Mouse (Mus musculus) thymus, adult 18-20 months (tissue): ENCODE results near the gene Atp6v0b.

Experiments used
- DNase-seq, 2 experiments: peaks; one replicate each; pipeline ENCODE4 v3.0.0; 2022; ENCODE audit warnings: mixed read lengths in 2 of 2

Gene Atp6v0b

DNA sequence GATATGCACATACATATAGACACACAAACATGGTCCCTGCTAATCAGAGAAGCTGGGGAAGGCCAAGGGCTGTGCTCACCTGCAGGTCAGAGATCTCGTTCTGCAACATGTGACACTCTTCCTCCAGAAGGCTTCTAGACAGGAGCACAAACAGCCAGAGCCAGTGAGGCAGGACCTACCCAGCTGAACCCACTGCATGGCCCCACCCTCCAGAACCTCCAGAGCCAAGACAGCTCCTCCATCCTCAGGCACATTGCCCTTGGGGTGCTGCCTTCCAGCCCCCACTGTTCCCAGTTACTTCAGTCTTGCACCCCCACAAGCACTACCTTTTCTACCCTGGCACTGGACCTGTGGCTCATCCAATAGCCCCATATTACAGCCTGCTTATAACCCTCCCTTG lies 16.7 kb downstream of the Atp6v0b start:
- DNase-seq = no peak

DNA sequence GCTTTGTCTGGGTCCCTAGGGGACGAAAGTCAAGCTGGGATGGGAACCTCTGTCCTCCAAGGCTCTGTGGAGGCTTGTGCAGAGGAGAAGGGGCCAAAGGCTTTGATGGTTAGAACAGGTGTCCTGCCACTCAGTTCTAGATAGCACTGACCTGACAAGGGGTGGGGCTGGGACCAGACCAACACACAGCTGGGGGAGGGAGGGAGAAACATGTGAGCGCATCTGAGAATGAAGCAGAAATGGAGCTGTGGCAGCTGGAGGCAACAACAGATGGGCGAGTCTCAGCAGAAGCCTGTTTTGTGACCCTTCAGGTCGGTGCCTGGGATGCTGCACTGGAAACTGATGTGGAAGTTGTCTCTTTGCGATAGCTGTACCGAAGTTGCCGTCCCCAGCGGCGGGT lies 17.8 kb downstream of the Atp6v0b start:
- no peak for DNase-seq

DNA sequence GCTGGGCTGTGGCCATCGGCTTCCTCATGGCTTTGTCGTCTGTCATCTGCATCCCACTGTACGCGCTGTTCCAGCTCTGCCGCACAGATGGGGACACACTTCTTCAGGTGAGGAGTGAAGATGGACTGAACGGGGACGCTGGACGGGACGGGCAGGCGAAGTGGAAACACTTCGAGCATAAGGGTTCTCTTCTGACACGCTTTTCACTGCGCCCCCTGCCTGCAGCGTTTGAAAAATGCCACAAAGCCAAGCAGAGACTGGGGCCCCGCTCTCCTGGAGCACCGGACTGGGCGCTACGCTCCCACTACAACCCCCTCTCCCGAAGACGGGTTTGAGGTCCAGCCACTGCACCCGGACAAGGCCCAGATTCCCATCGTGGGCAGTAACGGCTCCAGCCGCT lies 19.3 kb downstream of the Atp6v0b start:
- no peak for DNase-seq

DNA sequence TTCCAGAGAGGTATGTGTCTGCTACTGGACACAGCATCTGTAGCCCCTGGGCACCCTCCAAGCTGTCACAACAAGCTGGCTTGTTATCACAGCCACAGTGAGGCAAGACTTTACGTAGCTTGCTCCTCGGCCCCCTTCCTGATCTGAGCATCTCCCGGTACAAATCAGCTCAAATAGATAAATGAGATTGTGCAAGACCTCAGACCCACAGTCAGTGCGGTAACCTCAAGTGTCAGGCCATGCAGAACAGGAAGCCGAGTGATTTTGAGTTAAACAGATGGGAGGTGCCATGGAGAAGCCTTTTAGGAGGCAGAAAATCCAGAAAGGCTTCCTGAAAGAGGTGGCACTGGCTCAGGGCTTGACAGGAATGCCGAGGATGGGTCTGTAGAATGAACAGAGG lies 20.1 kb downstream of the Atp6v0b start:
- DNase-seq = no peak

DNA sequence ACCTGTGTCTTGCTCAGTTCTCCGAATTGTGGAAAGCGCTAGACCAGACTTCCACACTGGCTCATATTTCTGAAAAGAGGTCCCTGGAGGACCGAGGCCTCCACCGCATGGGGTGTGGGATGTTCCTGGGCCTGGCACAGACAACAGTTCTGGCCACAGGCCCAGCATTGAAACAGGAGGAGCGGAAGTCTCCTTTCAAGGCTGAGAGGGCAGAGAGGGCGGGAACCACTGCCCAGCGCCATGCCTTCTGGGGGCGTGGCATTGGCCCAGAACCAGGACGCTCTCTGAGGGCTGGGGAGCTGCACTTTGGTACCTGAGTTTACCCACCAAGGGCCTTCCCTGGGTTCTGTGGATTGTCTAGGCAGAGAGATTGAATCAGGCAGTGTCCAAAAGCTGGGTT lies 21.1 kb downstream of the Atp6v0b start:
- DNase-seq = no peak

DNA sequence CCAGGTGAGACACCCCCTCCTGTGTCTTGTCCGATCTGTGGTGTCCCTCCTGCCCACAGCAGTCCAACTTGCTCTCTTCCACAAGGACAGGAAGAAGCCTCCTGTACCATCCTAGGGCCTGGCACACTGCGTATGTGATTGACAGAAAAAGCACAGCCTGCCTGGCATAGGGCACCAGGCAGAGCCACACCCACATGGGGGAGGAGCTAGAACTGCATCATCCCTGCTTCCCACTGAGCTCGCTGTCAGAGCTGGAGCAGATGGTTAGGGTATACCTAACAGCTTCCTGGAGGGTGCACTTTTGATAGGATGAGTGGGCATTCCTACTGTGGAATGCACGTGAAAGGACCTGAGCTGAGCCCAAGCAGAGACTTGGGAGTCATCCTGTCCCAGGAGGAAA lies 24.3 kb downstream of the Atp6v0b start:
- DNase-seq = no peak

DNA sequence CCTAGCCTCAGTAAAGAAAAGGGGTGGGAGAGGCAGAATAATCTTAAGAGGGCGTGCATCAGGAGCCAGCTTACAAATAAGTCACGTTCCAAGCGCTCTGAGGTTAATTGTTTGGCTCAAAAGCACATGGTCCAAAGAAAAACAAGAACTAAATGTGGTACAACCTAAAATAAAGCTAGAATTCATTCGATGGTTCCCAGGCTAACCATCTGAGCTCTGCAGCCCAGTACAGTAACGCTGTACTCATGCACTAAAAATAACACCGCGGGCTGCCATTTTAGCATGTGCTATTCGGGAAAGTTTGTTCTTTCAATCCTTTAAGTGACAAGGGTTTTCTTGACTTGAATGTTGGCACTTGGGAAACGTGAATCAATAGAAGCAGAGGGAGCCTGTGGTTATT lies 26.6 kb downstream of the Atp6v0b start:
- no peak for DNase-seq

DNA sequence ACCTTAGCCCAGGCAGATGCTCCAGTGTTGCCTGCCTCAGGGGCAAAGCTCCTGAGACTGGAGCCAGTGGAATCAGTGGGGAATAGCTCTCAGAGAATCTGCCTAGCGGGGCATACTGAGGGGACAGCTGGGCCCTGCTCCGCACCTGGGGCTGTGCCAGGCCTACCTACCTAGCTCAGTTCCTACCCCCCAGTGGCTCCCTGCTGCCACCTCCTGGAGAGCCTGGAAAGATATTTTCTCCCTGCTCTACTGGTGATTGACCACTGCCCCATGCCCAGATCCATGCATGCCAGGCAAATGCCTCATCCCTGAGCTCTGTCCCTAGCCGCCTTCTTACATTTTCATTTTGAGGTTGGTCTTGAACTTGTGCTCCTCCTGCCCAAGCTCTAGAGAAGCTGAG lies 28.3 kb downstream of the Atp6v0b start:
- DNase-seq = no peak

DNA sequence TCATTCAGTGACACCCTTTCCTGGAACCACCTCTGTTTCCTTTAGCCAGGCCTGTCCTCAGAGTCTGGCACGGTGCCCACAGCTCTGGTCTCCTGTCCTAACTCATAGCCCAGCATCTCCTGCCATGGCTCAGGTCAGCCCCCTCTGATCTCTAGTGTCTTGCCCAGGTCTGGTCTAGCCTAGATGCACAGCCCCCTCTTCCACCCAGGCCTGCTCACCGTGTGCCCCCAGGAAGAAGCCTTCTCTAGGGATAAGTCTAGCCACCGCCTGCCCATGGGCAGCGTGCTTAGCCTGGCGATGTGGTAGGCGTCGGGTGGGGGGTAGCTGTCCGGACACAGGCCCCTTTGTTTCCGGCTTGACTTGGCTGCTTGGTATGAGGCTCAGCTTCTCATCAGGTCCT lies 32.0 kb downstream of the Atp6v0b start:
- DNase-seq = no peak

DNA sequence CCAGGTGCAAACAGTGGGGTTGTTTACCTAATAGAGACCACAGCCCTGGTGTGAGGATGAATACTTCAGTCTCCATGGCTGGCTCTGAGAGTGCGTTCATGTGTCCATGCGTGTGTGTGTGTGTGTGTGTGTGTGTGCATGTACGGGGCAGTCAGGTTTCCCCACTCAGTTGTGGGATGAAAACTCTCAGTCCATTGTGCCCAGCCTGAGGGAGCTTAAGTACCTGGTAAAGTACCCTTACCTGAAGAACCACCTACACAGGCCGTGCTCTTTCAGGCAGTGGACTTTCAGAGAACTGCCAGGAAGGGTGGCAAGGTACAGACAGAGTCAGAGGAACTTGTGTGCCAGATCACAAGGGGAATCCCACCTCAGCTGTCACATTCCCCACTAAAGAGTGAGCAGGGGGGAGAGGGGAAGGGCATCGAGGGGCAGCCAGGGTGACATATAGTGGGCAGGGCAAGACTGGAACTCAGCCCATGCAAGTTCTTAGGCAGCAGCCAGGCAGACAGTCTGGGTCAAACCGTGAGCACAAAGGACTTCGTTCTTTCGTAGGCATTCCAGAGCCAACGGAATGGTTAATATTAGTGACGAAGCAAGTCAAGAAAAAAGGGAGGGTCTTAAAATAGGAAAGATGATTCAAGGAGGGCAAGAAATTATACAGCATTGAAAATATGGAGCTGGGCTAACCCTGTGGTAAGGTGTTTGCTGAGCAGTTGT lies 34.8 kb downstream of the Atp6v0b start:
- DNase-seq = no peak

DNA sequence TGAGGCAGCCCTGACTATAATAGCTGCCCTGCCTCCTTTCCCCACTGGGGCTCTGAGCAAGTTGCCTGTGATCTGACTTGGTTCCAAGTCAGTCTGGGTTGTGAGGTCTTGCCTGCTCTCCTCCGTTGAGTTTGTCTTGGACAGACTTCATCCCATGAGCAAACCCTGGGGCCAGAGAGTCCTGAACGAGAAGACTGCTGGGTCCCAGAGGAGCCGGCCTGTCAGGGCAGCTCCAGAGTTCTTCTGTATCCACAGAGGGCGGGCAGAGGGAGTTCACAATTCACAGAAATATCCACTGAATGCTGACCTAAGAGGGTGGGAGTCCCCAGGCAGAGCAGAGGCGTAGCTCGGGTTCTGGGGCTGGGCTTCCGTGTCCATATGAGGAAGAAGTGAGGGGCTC lies 36.3 kb downstream of the Atp6v0b start:
- DNase-seq = no peak

DNA sequence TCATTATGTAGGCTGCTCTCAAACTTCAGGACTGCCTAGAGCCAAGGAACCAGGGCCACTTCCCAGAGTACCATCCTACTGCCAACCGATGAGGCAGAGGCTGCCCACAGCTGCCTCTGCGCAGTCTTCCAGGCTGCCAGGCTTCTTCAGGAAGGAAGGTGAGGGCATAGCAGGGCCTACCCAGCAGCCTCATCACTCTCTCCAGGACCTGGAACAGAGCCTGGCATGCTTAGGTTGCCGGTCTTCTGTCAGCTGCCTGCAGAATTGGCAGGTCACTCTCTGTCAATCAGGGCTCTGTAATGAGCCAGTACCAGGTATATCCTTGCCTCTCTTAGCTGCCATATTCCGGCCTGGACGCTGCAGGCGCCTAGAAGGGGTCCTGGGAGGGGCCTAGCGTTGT lies 37.0 kb downstream of the Atp6v0b start:
- DNase-seq = no peak

DNA sequence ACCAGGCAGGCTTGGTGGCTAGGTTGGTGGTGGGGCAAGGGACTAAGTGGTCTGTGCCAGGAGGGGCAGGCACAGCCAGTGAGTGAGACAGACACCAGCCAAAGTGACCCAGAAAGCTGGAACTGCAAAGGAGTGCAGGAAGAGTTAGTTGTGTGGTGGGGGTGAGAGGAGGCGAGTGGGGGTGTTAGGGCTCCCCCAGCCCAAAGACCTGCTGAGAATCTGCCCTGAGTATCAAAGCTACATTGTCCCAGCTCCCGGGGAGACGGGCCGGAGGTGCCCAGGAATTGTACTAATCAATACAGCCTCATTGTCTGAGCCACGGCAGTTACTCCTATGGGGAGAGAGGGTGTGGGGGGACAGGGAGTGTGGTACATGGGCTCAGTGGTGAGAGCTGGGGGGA lies 37.6 kb downstream of the Atp6v0b start:
- no peak for DNase-seq

DNA sequence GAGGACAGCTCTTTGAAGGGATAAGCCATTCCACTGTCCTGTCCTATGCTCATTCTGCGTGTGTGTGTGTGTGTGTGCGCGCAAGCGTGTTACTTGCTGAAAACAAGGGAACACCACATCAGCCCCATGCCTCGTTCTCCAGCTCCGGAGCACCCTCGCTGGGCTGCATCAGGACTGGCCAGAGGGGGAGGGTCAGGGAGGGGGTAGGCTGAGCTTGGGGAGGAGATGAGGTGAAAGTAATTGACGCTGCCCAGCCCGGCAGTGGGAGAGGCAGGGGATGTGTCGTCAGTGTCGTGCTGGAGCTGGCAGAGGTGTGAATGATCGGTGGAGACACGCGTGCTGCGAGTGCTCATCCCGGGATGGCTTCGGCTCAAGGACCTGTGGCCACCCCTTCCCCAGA lies 38.1 kb downstream of the Atp6v0b start:
- DNase-seq = no peak

DNA sequence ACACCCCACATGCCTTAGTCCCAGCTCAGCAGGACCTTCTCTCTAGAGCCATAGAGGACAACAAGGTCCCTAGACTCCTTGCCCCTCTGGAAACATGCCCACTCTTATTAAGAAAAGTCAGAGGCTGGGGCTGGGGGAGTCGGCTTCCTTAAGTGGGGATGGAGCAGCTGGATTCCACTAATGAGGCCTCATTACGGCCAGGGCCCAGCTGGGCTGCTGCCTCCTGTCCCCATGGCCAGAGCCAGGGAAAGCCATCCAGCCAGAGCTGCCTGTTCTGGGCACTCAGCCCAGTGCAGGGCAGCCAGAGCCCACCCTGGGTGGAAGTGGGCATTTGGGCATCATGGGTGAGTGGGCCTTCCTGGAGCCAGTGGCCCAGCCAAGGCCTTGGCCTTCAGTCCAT lies 40.1 kb downstream of the Atp6v0b start:
- no peak for DNase-seq

DNA sequence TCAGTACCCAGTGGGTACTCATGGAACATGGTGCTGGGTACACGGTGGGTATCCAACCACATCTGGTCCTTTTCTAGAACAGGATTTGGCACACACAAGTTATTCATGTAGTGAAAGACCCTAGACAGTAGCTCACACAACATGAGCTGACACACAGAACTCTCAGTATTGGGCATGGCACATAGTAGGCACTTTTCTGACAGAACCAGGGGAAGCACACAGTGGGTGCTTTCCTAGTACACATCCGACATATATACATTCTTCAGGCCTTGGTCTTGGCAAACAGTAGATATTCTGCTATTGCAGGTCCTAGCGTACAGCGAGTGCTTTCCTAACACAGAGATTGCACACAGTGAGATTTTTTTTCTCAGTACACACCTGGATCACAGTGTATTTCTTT lies 40.9 kb downstream of the Atp6v0b start:
- no peak for DNase-seq

DNA sequence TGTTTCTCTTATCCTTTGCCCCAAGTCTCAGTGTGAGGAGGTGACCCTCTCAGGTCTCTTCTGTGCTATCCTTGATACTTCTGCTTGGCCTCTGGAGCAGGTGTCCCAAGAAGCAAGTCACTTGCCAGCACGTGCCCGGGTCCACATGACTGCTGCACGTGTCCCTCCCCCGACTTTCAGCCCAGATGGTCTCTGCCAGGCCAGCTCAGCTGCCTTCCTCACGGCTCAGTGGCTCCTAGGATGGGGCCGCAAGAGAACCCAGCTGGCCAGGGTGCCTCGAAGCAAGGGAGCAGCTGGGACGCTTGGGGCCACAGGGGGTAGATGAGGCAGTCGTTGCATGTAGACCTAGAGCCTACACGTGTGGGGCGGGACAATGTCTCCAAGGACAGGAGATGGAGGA lies 41.8 kb downstream of the Atp6v0b start:
- no peak for DNase-seq

DNA sequence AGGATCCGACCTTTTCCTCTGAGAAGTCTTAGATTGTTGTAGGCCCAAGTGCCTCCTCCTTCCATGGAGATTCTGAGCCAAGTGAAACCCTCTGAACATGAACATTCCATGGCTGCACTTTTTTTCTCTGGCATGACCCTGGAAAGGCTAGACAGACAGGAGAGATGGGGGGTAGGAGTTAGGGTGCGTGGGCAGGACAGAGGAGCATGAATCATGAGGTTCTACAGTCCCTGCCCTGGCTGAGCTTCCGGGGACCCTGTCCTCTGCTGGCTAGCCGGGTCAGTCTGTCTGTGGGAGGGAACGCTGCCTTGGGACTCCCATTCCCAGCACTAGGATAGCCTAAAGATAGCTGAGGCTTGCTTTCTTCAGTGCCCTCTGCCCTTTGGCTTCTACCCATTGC lies 42.7 kb downstream of the Atp6v0b start:
- DNase-seq = no peak

DNA sequence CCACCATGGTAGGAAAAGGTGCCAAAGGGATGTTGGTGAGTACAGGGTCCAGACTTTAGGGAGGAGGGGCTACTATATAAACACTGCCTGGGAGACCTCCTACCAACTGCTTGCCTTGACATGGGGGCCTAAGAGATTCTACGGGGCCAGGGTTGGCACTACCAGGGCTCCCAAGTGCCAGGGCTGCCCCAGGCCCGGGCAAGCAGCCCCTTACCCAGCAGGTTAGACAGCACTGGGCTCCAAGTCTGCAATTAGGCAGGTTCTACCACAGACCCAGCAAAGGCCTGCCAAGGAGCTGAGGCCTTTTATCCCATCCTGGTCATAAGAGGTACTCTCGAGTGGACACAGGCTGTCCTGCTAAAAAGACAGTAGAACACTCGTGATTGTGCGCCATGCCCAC lies 44.0 kb downstream of the Atp6v0b start:
- no peak for DNase-seq

DNA sequence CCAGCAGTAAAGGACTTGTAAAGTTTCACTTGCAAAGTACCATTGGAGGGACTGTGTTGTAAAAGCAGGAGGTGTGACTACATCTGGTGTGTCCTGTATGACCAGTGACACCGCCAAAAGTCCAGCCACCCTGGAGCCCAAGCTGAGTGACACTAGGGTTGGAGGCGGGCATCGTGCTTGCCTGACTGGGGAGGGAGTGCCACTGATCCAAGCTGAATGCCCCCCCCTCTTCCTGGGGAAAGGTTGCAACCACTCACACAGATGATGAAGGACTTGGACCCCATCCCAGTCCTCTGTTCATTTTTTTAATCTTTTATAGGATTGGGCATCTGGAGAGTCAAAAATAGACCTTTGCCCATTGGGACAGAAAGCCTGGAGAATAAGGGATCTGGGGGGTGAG lies 45.6 kb downstream of the Atp6v0b start:
- DNase-seq = no peak

DNA sequence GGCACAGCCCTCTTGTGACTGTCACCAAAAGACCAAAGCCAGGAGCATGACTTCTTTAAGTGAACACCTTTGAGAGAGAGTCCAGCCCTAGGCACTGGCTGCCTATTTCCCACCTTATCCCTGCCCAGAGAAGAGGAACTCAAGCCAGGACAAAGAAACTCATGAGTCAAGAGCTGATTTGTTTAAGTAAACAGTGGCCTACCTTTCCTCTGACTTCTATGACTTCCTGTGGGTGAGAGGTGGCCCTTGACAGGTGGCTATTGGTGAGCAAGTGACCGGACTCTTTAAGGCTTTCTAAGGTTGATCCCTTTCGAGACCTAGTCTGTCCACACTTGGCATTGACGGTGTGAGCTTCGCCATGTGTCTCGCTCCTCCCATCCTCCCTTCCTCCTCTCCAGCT lies 46.3 kb downstream of the Atp6v0b start:
- DNase-seq = no peak

DNA sequence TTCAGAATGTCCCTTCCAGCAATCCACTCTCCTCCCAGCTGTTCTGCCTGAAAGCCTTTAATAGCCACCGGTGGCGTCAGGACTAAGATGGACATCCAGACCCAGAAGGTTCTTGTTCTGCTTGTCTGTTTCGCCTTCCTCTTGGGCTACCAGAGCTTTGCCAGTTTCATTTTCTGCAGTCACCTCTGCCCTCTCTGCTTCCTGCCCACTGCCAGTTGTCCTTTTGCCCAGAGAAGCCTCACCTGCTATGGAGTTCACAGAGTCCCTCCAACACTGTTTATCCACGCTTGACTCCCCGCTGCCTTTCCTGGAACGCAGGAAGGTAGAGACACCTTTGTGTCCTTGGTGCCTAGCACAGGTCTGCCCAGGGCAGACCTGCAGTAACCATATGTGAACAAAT lies 47.8 kb downstream of the Atp6v0b start:
- no peak for DNase-seq

DNA sequence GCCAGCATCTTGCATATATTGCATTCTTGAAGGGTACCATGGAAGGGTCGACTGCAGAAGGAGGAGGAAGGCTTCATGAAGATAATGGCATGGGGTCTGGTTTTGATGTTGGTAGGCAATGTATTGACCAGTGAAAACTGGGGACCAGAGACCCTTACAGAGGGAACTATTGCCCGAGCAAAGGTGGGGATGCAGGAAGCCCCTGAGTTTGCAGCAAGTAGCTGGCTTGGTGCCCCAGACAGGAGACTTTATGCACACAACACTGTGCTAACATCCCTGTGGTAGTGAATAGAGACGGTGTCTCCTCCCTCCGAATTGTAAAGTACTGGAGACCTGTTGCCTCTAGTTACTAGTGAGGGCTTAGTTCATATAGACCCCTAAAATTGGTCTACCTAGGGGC lies 49.9 kb downstream of the Atp6v0b start:
- no peak for DNase-seq

DNA sequence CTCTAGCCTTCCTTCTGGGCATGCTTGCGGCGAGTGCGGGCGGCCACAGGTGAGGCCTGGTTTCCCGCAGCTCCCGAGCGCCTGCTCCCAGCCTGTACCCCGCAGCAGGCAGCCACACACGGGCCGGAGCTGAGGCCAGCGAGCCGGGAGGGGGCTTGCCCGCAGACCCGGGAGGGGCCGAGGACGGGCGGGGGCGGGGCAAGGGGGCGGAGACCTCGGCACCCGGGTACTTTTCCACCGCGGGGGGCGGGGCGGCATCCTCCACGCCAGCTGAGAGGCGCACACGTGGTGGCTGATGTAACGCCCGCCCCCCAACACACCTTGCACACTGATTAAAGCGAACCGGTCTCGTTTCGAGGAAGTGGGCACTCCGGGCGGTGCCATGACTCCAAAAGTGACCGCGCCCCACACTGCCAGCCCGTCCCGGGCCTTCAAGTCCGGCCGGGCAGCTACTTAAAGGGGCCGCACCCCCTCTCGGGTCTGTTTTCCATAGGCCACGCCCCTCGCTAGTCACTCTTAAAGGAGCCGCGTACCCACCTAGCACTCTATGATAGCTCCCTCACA lies 50.8 kb downstream of the Atp6v0b start:
- DNase-seq = peak; percentile 72 to 76

DNA sequence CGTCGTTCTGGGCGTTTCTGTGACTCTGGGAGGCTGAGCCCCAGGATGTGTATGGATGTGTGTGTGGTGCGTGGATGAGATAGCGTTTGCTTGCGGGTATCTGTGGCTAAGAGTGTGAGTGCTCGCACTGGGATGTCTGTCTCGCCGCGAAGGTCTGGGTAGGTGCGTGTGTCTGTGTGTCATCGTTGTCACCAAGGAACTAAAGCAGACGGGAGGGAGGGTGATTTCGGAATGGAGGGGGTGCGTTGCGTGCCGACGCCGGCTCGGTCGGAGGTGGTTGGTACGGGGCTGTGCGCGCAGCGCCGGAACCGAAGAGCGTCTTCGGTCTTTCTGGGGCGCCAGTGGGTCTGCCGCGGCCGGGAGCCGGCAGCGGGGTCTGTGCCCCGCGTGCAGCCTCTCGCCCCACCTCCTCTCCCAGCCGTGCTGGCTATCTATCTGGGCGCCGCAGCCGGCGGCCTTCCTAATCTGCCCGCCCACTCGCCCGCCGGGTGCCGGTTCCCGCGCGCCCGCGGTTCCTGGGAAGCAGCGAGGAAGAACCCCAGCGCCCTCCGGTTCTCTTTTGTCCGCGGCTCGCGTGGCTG lies 51.5 kb downstream of the Atp6v0b start:
- DNase-seq = no peak
